Mouse (Mus musculus) brain, embryonic 14.5 days (tissue): ENCODE results near the gene Dtx1.

Source experiments
- CTCF ChIP-seq: fragments of 200-500 bp; IDR thresholded peaks from 2 replicates; pipeline ENCODE4 v1.5.1; 2012; ENCODE audit warnings: inconsistent platforms, mild to moderate bottlenecking, moderate library complexity, borderline replicate concordance; ENCODE audit not compliant: insufficient read depth, insufficient read length; ENCODE audit errors: extremely low read depth
- POLR2A ChIP-seq: fragments of 200-500 bp; IDR thresholded peaks from 2 replicates; pipeline ENCODE4 v1.6.1; 2012; ENCODE audit warnings: mild to moderate bottlenecking, inconsistent platforms, borderline replicate concordance; ENCODE audit not compliant: poor library complexity, insufficient read depth, insufficient read length, severe bottlenecking; ENCODE audit errors: extremely low read depth

GRCm38 (mm10) chr5:120718600-120719378 lies 7.1 kb upstream of the Dtx1 start:
- TF ChIP-seq CTCF, result no peak
- TF ChIP-seq POLR2A, result no peak
